Mouse (Mus musculus) adrenal gland (tissue): ENCODE data around the gene Aifm3.

Experiments used
- intact Hi-C: fragments of 180-260 bp; cut with DNase I; formaldehyde crosslinking; loops from one replicate; pipeline ENCODE4 v1.15.1; 2025

The Aifm3 gene

DNA sequence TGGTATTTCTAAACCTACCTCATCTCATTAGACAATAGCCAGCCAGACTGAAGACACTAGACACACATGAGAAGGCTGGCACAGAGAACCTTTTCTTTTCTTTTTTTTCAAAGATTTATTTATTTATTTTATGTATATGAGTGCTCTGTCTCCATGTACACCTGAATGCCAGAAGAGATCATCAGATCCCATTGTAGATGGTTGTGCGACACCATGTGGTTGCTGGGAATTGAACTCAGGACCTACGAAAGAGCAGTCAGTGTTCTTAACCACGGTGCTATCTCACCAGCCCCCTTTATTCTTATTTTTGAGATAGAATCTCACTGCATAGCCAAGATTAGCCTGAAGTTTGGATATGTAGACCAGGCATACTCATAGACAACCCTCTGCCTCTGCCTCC lies 47.2 kb downstream of the Aifm3 start:
- intact Hi-C loops: loop anchor here (10.0 kb wide), 1 partner anchor 132 kb away; the partner anchor contains the start of genes Pi4ka and Snap29

DNA sequence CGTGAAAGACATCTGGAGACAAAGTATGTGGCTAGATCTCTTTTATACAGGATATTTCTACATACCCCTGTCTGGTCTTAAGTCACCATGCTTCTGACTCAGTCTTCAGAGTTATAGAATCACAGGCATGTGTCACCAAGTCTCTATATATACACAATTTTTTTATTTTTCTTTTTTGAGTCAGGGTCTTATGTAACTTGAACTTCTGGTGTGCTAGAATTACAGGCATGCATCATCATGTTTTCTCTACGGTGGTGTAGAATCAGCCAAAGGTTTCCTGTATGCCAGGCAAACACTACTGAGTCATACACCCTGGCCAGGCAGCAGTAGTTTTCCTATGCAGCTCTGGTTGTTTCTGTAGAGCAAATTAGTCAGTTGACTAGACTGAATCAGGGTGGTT lies 53.2 kb downstream of the Aifm3 start:
- intact Hi-C loops: no loop called here

DNA sequence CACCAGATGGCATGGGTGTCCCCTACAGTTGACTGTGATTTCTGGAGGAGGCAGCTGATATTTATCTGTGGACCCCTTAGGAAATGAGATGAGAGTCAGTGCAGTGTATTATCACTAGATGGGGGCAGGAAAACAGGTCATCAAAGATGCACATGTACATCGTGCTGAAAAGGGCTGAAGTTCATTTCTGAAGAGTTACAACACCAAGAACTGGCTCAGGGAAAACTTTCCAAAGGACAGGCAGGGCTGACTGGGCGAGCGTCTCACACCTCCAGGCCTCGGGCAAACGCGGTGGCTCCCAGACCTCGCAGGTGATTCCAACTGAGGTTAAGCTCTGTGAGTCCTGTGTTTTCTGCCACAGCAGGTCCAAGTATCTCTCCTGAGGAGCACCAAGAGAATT lies 63.4 kb downstream of the Aifm3 start:
- intact Hi-C loops: no loop called here

DNA sequence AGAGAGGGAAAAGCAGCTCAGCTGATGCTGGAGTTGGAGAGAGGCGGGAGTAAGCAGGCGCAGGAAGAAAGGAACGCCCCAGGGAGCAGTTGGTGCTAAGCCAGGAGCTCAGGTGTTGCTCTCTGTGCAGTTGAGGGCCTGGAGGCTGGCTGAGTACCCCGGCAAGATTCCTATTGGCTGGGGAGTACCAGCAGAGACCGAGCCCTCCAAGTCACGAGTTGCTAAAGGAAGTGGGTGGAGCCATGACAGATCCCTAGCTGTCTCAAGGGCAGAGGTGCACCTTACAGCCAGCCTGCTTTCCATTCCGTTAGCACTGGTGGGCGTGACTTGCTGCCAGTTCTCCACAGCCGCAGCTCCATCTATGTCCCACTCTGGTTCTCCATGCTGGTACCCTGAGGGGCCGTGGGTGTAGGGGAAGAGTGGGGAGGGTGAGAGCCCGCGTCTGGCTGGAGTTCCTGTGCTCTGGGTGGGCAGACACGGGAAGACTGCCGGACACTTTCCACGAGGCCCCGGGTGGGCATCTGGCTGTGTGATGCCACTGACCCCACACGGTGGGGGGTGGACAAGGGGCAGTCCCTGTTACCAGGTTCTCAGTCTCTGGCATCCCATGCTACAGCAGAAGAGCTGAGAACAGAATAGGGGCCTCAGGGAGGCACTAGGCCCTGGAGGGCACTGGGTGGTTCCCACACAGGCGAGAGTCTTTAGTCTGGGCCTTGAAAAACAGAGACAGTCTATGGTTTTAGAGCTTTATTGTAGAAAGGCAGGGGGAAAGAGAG lies 64.7 kb downstream of the Aifm3 start:
- intact Hi-C loops: no loop called here

DNA sequence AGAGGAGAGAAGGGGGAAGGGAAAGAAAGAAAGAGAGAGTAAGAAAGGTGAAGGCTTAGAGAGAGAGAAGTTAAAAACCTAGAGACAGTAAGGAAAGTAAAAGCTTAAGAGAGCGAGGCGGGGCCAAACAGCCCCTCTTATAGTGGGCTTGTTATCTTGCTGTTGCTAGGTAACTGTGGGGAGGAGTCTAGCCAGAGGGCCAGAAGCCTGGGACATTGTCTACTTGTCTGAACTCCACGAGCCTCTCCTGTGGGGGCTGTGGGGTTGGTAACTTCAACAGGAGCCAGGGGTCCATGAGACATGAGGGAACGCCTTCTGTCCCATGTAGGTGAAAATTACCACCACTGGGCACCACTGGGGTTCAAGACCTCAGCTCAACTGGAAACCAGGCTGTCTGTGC lies 65.3 kb downstream of the Aifm3 start:
- intact Hi-C loops: loop anchor here (5.0 kb wide), 1 partner anchor 48 kb away; no protein-coding TSS in a partner anchor

DNA sequence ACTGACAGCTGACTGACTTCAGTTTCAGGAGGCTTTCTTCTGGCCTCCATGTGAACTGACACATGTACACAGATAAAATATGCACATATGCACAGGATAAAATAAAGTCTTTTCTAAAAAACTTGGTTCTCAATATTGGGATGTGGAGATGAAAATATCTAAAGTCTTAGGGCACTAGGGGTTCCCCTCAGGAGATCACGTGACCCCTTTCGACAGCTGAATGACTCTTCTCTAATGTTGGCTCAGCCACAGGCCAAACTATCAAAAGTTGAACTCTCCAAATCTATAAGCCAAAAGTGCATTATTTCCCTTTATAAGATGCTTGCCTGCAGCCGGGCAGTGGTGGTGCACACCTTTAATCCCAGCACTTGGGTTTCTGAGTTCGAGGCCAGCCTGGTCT lies 66.8 kb downstream of the Aifm3 start:
- intact Hi-C loops: loop anchor here (5.0 kb wide), 1 partner anchor 46 kb away; no protein-coding TSS in a partner anchor

DNA sequence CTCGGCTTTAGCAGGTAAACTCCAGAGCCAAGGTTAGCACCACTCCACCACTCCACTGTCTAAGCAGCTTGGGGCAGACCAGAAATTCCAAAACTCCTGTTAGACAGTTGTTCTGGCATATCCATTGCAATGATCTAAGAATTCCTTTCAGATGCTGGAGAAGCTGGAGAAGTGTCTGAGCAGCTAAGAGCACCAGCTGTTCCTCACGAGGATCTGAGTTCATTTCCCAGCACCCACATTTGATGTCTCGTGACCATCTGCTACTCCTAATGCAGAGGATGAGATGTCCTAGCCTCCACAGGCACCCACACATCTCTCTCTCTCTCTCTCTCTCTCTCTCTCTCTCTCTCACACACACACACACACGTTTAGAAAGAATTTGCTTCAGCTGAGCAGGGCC lies 67.5 kb downstream of the Aifm3 start:
- intact Hi-C loops: loop anchor here (5.0 kb wide), 1 partner anchor 45 kb away; no protein-coding TSS in a partner anchor
